Mouse (Mus musculus): ENCODE data around the gene Fibin. TPM values are rescaled to one million over a fixed set of nuclear protein-coding genes. Genes with fewer than 3 reads are reported as not detected.

The Fibin gene
- total RNA-seq (2018; cell fraction: chromatin; rRNA removed) = 1 to 10 TPM in 1 of 26 experiments, not detected in 25; 6.3 TPM
- total RNA-seq (2018; cell fraction: cytosol; rRNA removed) = not detected
- under 1 TPM in 1 of 26 experiments, not detected in 25; 0.86 TPM for total RNA-seq (2018; cell fraction: nucleus; rRNA removed)
- not detected in 3 replicates for polyA plus RNA-seq (2018)

GRCm38 (mm10) chr2:110362432-110363283, at the start of gene Fibin:
TSS of gene Fibin (minus strand) at chr2:110363183.
- H3K36me3 ChIP-seq (ENCODE audit: inconsistent target) = no peaks in the 10 kb centered on the region
- no peak within 1 kb of the TSS for H3K4me3 ChIP-seq (ENCODE audit: inconsistent target)
- 10% methylated on average over 33 of the region's 33 CpGs for WGBS (ENCODE audit: missing documents)
- H3K27ac ChIP-seq = no peak within 1 kb of the TSS
- H3K79me2 ChIP-seq (ENCODE audit: inconsistent target) = no peaks in the 10 kb centered on the region

DNA sequence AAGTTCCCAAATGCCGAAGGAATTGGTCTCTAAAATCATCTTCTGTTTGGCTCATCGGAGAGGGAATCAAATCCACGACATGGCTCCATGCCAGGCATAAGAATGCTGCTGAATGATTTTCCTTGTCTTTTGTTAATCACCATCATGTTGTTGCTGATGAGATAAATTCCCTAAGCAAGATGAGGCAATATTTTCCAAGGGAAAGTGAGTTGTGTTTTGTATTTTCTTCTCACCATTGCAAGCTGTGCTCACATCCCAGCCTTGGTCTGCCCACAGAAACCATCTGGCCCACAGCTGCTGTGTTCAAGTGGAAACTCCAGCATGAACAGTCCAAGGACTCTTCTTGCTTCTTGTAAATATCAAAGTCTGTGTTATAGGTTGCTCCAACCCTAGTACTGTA, 48.4 kb upstream of the Fibin start:
- Histone ChIP-seq H3K4me3 (ENCODE audit: inconsistent target) (no peak overlapping the region), H3K27ac (no peak overlapping the region), H3K79me2 (ENCODE audit: inconsistent target) (no peaks in the 10 kb centered on the region), H3K36me3 (ENCODE audit: inconsistent target) (no peaks in the 10 kb centered on the region)
- 92% methylated on average over 3 of the region's 3 CpGs for WGBS (ENCODE audit: missing documents)

GRCm38 (mm10) chr2:110408757-110409156, 45.8 kb upstream of the Fibin start:
- no peak overlapping the region for H3K27ac ChIP-seq
- H3K36me3 ChIP-seq (ENCODE audit: inconsistent target) = no peaks in the 10 kb centered on the region
- H3K79me2 ChIP-seq (ENCODE audit: inconsistent target) = no peaks in the 10 kb centered on the region
- no peak overlapping the region for H3K4me3 ChIP-seq (ENCODE audit: inconsistent target)

DNA sequence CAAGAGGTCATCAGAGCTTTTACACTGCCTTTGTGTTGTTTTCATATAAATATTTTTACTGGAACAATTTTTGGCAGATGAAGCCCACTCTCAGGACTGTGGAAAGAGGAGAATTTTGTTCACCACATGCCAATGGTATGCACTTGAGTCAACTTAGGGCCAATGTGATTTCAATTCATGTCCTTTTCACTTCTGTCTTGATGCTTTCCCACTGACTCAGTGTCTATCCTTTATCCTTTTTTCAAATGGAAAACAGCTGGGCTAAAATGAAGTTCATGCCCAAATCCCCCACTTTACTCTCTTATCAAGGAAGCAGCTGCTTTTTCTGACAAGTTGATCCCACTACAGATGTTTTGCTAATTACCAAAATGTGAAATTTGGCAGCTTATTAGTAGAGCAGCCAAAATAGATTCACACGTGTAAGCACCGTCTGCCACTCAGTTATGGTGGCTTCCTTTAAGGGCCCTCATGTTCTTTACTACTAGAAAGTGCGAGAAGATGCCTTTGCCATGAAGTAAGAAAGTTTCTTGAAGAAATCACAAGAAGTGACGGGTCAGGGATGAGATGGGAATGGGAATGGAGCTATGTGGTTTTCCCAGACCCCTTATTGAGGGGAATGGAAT, 29.8 kb upstream of the Fibin start:
- no peak overlapping the region for H3K27ac ChIP-seq
- no peaks in the 10 kb centered on the region for H3K79me2 ChIP-seq (ENCODE audit: inconsistent target)
- no peak overlapping the region for H3K4me3 ChIP-seq (ENCODE audit: inconsistent target)
- no peaks in the 10 kb centered on the region for H3K36me3 ChIP-seq (ENCODE audit: inconsistent target)
- 68% methylated on average over 4 of the region's 4 CpGs for WGBS (ENCODE audit: missing documents)

DNA sequence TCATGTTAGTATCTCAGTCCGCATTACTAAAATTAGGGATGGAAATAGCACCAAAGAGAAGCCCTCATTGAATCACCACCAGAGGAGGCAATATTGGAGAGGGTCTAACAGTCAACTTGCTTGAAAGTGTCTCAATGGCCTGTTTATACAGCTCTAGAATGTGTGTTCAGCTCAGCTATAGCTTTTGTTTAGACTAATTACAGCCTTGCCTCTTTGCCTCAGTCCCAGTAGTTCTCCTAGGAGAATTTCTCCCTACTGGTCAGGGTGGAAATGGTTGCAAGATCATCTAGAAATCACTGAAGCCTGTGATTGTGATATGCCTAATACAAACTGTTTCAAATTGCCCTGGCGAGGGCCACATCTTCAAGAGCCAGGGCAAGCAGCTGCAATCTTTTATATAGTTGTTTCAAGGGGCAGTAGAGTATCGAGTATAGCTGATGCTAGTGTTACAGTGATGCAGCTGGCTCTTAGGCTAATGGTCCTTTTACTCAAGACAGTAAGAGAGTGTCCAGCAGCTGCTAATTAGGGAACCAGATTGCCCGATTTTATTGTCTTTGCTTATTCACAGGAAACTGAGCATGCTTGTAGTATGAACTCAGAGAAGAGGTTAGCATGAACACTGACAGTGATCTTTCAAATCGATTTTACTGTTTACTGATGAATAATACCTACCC, 27.9 kb upstream of the Fibin start:
- no peak overlapping the region for H3K4me3 ChIP-seq (ENCODE audit: inconsistent target)
- H3K27ac ChIP-seq = no peak overlapping the region
- 78% methylated on average over 5 of the region's 5 CpGs for WGBS (ENCODE audit: missing documents)
- H3K36me3 ChIP-seq (ENCODE audit: inconsistent target) = no peaks in the 10 kb centered on the region
- no peaks in the 10 kb centered on the region for H3K79me2 ChIP-seq (ENCODE audit: inconsistent target)

DNA sequence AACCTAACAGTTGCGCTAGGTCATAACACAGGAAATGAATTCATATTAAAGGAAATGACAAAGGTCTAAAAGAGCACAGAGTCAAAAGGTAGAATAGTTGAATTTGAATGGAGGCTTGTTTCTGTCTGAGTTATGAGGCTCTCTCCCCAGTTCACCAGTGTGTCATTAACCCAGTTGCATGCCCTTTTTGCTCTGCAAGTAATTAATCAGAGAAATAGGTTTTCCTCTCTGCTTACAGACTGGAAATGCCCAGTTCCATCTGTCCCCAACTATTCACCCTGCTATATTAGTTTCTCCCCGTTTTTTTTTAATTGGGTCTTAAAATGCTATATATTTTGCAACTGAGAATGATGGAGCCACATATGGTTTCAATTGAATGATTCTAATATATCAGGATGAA, 16.8 kb upstream of the Fibin start:
- WGBS (ENCODE audit: missing documents) = 89% methylated on average over 2 of the region's 2 CpGs
- no peak overlapping the region for H3K4me3 ChIP-seq (ENCODE audit: inconsistent target)
- H3K27ac ChIP-seq = no peak overlapping the region
- no peaks in the 10 kb centered on the region for H3K36me3 ChIP-seq (ENCODE audit: inconsistent target)
- H3K79me2 ChIP-seq (ENCODE audit: inconsistent target) = no peaks in the 10 kb centered on the region

- Histone ChIP-seq H3K79me2 (ENCODE audit: inconsistent target) (no peaks in the 10 kb centered on the region), H3K36me3 (ENCODE audit: inconsistent target) (no peaks in the 10 kb centered on the region), H3K27ac (no peak overlapping the region), H3K4me3 (ENCODE audit: inconsistent target) (no peak overlapping the region)
- WGBS (ENCODE audit: missing documents) = 85% methylated on average over 1 of the region's 1 CpGs
Measured at GRCm38 (mm10) chr2:110376660-110377059, 13.7 kb upstream of the Fibin start.

GRCm38 (mm10) chr2:110375475-110375874, 12.5 kb upstream of the Fibin start:
- Histone ChIP-seq H3K4me3 (ENCODE audit: inconsistent target) (no peak overlapping the region), H3K79me2 (ENCODE audit: inconsistent target) (no peaks in the 10 kb centered on the region), H3K36me3 (ENCODE audit: inconsistent target) (no peaks in the 10 kb centered on the region), H3K27ac (no peak overlapping the region)
- WGBS (ENCODE audit: missing documents) = 80% methylated on average over 1 of the region's 1 CpGs

GRCm38 (mm10) chr2:110373186-110373585, 10.2 kb upstream of the Fibin start:
- Histone ChIP-seq H3K79me2 (ENCODE audit: inconsistent target) (no peaks in the 10 kb centered on the region), H3K4me3 (ENCODE audit: inconsistent target) (no peak overlapping the region), H3K27ac (no peak overlapping the region), H3K36me3 (ENCODE audit: inconsistent target) (no peaks in the 10 kb centered on the region)
- WGBS (ENCODE audit: missing documents) = 95% methylated on average over 2 of the region's 2 CpGs

DNA sequence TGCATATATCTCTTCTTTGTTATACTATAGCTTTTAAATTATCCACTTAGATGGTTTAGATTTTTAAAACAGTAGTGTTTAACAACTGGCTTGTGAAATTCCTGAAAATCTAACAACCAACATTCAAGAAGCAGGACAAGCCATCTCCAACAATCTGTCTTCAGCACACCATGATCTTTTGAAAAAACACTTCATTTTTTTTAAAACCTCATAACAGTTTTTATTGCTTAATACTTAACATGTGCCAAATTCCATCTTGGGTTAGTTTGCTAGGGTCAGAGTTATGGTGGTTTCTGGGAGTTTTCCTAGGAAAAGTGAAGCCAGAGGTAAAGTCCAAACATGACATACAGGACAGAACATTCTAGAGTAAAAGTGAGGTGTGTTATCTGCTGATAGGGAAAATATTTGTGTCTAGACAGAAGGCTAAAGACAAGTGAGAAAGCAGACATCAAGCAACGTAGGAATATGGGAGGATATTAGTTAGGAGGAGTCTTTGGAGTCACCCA, 4.5 kb upstream of the Fibin start:
- Histone ChIP-seq H3K36me3 (ENCODE audit: inconsistent target) (no peaks in the 10 kb centered on the region), H3K4me3 (ENCODE audit: inconsistent target) (no peak overlapping the region), H3K79me2 (ENCODE audit: inconsistent target) (no peaks in the 10 kb centered on the region), H3K27ac (no peak overlapping the region)
- 44% methylated on average over 1 of the region's 1 CpGs for WGBS (ENCODE audit: missing documents)

DNA sequence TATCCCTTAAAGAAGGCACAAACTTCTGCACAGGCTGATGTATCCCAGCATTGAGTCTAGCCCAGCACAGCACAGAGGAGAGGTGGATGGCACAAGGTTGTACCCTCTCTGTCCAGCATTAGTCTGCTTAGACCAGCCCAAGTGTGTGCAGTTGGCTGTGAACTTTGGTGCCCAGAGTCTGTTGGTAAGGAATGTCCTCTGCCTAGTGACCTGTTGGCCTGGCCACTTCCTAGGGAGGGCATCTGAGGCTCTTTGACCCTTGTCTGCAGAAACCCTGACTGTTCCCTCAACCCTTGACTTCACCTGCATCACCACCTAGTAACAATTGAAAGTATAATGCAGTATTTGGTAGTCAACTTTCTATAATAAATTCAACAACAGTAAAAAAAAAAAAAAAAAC, 2.4 kb upstream of the Fibin start:
- no peaks in the 10 kb centered on the region for H3K36me3 ChIP-seq (ENCODE audit: inconsistent target)
- H3K4me3 ChIP-seq (ENCODE audit: inconsistent target) = no peak overlapping the region
- H3K79me2 ChIP-seq (ENCODE audit: inconsistent target) = no peaks in the 10 kb centered on the region
- H3K27ac ChIP-seq = no peak overlapping the region

GRCm38 (mm10) chr2:110363855-110364254, 872 bp upstream of the Fibin start:
- no peaks in the 10 kb centered on the region for H3K79me2 ChIP-seq (ENCODE audit: inconsistent target)
- H3K36me3 ChIP-seq (ENCODE audit: inconsistent target) = no peaks in the 10 kb centered on the region
- H3K27ac ChIP-seq = no peak overlapping the region
- 79% methylated on average over 3 of the region's 3 CpGs for WGBS (ENCODE audit: missing documents)
- H3K4me3 ChIP-seq (ENCODE audit: inconsistent target) = no peak overlapping the region

DNA sequence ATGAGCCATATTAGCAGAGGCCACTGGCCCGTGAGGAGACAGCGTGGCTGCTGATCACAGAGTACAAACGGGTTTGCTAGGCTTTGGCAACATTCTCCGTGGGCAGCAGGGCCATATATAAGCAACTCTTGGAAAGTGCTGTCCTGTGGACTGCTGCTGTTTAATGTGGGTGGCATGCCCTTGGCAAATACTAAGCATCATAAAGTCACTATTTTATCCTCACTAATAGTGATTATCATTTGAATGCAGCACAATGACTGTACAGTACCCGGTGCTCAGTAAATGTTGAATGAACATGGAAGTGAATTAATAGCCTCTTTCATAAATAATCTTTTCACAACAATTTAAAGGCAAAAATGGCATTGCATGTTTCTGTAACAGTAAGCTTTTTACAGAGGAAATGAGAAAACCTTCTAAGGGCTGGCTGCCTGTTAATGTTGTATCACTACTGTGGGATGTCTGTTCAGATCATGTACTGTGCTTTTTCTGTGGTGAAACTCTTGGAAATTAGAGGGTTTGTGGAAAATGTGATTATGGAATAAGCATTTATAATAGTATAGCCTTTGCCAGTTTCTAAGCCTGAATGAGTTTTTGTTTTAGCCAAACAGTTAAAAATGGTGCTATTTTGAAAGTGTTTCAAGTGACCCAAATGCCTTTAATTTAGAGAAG, 9.5 kb downstream of the Fibin start:
- H3K79me2 ChIP-seq (ENCODE audit: inconsistent target) = no peaks in the 10 kb centered on the region
- H3K27ac ChIP-seq = no peak overlapping the region
- no peaks in the 10 kb centered on the region for H3K36me3 ChIP-seq (ENCODE audit: inconsistent target)
- 87% methylated on average over 5 of the region's 5 CpGs for WGBS (ENCODE audit: missing documents)
- no peak overlapping the region for H3K4me3 ChIP-seq (ENCODE audit: inconsistent target)

DNA sequence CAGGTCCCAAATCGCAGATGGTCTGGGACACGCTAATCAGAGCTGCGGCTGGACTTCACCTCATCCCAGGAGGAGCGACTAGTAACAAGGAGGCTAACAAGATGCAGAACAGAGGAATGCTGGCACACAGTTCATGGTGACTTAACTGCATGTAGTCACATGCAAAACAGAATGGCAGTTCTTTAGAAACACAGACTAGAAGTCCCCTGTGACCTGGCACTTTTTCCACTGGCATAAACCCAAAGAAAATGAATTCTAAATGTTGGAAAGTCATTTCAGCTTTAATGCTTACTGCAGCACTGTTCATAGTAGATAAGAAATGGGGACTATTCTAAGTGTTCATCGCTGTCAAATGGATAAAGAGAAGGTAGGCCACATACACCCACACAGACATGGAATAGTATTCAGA, 11.1 kb downstream of the Fibin start:
- Histone ChIP-seq H3K27ac (no peak overlapping the region), H3K36me3 (ENCODE audit: inconsistent target) (no peaks in the 10 kb centered on the region), H3K79me2 (ENCODE audit: inconsistent target) (no peaks in the 10 kb centered on the region), H3K4me3 (ENCODE audit: inconsistent target) (no peak overlapping the region)
- 86% methylated on average over 5 of the region's 5 CpGs for WGBS (ENCODE audit: missing documents)

Measured in macrophage (primary cell).